Mouse (Mus musculus): ENCODE data around the gene Eif2ak1.

DNA sequence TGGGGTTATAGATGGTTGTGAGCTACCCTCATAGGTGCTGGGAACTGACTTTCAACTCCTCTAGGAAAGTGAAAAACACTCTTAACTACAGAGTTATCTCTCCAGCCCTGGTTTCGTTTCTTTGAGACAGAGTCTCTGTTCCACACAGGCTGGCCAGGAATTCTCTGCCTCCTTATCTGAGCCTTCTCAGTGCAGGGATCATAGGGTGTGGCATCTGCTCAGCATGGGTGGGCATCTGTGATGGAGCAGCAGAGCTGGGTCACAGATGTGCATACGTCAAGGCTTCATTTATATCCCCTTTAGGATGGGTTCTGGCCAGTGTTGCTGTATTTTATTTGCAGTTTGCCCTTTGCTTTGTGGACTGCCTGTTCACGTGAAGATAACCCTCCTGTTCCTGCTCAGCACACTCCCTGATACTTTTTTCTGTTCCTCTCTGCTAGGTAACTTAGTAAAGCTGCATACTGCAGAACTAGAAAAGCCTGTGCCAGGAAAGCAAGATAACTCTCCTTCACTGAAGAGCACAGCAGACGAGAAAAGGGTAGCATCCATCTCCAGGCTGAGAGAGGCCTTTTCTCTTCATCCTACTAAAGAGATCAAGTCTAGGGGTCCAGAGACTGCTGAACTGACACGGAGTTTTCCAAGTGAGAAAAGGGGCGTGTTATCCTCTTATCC, 107.3 kb downstream of the Eif2ak1 start:
- TF ChIP-seq CTCF (IDR thresholded peaks at IDR 0.05; ENCODE audit: control insufficient read depth, insufficient read depth, insufficient replicate concordance, low read depth, low read length), result no peak
- TF ChIP-seq POLR2A (IDR thresholded peaks at IDR 0.05; ENCODE audit: control insufficient read depth, low read depth, low read length), result no peak
